Mouse (Mus musculus): ENCODE measurements around the gene Gpr135. TPM values are rescaled to one million over a fixed set of nuclear protein-coding genes. Genes with fewer than 3 reads are reported as not detected.
"Not testable (repeated sequence)": the region's sequence is repeated elsewhere in the genome, so short reads cannot be mapped to it uniquely, and the experiment has no call there.

The Gpr135 gene
- total RNA-seq, 2 experiments from 2014 or later: 0.17 to 0.18 TPM

DNA sequence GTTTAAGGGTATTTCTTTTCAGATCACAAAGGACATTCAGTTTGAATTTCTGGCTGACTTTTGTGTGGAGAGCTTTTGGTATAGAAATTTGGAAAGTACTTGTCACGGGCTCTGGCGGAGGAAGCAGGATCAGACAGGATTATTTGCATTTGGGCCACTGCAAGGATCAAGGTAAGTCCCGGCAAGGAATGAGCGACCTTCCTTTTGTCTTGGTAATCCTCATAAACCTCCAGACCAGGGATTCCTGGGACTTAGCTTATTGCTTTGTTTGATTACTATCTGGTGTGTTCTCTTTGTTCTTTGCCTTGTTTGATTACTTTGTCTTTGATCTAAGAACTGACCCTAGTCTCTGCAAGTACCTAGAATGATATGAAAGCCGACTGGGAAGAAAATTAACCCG is 17.1 kb downstream of the Gpr135 start:
- intact Hi-C loops (cut with DNase I): no loop called here
- no peak for DNase-seq

DNA sequence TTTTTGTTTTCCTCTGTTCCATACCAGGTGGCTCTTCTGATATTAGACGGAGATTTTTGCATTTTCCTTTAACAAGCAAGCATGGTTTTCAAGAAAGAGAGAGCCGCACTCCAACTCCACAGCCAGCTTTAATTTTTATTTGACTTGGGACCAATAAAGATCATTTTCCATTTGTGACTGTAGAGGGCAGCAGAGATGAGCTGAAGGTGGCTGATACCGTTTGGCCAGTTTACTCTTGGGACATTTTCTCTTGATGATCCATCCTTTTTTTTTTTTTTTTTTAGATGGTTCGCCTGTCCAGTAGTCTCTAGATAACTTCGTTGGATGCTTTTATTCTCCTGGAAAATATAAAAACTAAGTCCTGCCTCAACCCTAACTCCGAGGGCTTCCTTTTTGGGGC is 17.6 kb downstream of the Gpr135 start:
- intact Hi-C loops (cut with DNase I): no loop called here
- no peak for DNase-seq

DNA sequence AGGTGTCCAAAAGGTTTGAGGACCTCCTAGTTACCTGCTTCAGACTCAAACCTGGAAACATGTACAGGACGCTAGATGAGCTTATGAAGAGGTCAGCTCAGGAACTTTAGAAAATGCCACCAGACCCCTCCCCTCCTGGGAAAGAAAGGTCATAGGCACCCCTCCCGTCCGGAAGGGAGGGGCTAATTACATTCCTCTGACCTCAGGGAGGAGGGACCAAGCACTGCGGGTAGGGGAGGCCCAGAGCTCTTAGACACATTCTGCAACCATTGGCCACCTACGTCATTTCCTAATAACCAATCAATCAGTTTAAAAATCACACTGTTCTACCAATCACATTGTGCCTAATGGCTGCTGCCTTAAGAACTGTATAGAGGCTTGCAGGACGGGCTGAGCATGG is 18.4 kb downstream of the Gpr135 start:
- intact Hi-C loops (cut with DNase I): no loop called here
- no peak for DNase-seq

DNA sequence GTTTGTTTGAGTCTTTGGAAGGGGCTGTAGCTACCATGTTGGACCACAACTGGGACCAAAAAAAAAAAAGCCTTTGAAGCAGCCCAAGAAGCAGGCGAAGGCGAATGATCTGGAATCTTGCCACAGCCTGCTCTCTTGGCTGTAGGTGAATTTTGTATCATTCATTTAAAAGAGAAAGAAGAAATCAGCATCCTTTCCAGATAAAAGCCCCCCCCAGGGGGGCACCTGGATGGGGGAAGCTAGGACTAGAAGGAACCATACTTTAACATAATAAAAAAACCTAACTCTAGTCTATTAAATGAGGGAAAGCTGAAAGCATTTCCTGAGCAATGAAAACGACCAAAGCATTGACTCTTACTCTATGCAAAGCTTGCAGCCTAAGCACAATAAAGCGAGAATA is 20.1 kb downstream of the Gpr135 start:
- no peak for DNase-seq
- intact Hi-C loops (cut with DNase I): no loop called here

DNA sequence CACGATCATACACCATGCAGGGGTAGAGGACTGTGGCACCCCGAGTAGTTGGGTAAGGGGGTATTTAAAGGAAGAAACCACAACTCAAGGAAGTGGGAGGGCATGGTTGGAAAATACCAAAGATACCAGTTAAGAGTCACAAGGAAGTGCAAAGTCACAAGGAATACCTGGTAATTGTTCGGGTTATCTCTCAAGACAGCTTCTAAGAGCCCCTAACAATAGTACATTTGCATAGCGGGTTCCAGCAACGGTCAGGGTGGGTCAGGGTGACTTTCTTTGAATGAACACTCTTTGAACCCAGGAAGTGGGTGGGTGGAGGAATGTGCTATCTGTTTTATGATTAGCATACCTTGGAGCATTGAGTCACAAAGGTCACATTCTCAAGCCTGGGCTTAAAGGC is 20.8 kb downstream of the Gpr135 start:
- DNase-seq; intact Hi-C loops (cut with DNase I): not testable (repeated sequence)

DNA sequence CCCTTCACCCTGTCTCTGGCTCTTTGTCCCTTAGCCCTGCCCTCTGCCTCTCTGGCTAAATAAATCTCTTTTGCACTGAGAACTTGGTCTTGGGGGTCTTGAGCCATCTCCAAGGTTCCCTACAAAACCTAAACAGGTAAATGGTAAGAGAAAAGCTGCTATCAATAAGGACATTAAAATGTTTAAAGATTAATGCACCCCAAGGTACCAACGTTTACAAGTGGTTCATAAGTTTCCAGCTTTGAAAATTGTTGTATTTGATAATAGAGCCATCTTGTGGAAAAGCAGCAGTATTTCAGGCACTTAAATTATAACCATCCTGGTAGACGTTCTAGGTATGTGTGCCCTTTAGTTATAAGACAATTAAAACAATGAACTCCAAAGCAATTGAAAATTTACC is 23.4 kb downstream of the Gpr135 start:
- DNase-seq: no peak

DNA sequence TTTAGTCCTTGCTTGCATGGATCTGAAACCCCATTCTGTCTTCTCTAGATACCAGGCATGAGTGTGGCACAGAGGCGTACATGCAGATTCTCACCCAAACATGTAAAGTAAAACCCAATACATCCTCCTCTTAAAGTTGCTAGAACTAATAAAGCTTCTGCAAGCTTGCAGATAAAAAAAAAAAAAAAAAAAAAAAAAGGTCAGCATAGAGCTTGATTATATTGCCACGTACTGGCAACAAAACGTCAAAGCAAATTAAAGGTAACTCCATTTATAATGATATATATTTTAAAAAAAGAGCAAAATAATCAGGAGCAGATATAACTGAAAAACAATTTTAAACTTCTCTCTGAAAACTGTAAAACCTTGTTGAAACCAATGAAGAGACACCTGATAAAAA is 29.7 kb downstream of the Gpr135 start:
- no peak for DNase-seq
- intact Hi-C loops (cut with DNase I): no loop called here

More for the DNA sequence above, 23.4 kb downstream of the Gpr135 start:
- intact Hi-C loops (cut with DNase I): loop anchor here (1.0 to 5.0 kb wide), 2 partner anchors 215 to 278 kb away; partner anchors contain the start of gene Daam1

DNA sequence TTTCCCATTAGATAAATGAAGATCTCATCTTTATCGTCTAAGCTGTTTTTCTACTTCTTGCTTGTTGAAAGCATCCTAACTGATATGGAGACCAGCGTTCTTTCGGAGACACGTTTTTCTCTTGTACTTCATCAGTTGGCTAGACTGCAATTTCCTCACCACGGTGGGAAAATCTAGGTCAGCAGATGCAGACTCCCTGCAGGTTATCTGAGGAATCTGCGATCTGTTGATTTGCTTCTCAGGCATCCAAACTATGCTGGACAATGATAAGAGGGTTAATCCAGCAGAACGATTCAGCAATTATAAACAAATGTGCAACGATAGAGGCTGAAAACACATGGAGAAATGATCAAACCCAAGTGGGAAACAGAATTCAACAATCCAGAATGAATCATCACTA is 31.4 kb downstream of the Gpr135 start:
- intact Hi-C loops (cut with DNase I): no loop called here
- DNase-seq: no peak

DNA sequence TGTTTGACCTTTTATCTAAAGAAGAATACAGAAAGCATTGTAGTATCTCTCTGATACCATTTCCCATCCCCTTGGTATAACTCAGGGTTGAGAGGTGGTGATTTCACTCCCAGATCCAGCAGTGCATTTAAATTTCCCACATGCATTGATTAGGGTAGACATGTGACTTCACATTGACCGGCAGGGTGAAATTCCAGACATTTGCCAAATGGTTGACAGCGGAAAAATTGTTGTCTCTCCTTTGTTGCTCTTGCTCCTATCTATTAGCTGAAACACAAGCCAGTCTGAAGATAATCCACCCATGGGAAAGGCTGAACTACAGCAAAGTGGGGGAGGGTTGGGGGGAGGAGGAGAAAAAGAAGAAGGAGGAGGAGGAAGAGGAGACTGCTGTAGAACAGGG is 32.1 kb downstream of the Gpr135 start:
- intact Hi-C loops (cut with DNase I): no loop called here
- DNase-seq: no peak

DNA sequence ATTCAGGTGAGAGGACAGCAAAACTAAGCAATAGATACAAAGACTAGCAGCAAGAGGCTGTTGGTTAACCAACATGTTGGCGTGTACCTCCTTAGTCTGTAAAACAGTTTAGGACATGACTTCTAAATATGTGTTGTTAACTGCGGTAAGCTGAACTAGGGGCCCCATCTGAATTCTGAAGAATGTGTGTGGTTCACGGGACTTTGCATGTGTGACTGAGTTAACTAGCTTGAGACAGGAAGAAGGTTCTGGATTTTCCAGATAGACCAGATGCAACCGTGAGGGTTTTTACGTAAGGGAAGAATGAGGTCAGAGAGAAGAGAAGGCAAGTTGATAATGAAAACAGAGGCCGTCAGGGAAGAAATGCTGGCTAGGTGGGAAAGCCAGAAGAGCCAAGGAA is 33.9 kb downstream of the Gpr135 start:
- intact Hi-C loops (cut with DNase I): no loop called here
- no peak for DNase-seq

DNA sequence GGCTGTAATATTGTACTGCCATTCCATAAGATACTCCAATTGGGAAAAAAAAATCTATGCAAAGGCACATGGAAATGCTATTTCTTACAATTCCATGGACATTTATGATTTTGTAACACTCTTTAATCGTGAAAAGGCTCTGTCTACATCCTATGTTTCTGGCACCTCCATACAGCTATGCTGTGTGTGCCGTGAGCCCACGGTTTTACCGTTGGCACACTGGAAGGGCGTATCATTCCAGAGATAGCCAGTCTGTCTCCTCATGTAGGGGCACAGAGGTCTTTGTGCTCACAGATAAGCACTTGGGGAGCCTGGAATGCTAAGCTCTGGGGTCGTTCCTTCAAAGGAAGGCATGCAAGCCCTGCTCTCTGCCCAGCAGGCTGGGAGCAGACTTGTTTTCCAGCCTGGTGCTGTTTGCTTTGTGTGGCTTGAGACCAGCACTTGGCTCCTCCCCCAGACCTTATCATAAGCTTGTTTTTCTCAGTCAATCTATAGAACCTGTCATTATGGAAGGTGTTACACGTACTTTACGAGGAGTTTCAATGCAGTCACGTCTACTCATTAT is 34.7 kb downstream of the Gpr135 start:
- intact Hi-C loops (cut with DNase I): no loop called here
- DNase-seq: no peak

DNA sequence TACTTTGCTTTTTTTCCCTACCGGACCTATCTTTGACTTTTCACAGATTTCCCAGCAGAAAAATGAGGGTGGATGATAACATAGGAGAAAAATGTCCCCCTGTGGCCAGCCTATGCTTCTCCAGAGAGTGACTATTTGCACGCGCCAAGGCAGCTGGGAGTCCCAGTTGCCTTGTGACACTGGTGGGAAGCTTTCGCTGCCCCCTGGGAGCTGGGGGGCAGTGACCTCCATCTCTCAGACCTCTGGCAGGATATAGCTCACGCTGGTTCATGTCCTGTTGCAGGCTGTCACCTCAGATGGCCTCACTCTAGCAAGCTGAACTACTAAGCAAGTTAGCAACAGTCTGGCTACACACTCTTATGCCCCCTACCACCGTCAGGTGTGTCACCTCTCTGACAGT is 39.1 kb downstream of the Gpr135 start:
- DNase-seq: peak in 1 of 2 experiments; percentile 10

DNA sequence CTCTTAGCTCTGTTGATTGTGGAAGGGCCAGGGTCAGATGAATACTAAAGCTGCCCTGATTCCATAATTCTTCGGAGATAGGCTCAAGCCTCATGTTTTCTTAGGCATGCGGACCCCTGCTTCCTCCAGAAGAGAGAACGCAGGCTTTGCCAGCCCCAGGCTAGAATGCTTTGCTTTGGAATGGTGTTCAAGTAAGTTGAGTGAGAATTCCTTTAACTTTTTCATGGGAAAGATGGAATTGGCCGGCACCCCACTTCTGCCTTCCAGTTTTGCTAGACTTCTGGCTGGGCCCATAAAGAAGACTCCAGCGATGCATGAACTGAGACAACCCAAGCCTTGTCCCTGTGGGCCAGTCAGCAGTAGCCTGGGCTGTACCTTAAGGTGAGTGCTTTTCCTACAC is 39.8 kb downstream of the Gpr135 start:
- DNase-seq: no peak
- intact Hi-C loops (cut with DNase I): no loop called here

More for the DNA sequence above, 39.1 kb downstream of the Gpr135 start:
- intact Hi-C loops (cut with DNase I): no loop called here

DNA sequence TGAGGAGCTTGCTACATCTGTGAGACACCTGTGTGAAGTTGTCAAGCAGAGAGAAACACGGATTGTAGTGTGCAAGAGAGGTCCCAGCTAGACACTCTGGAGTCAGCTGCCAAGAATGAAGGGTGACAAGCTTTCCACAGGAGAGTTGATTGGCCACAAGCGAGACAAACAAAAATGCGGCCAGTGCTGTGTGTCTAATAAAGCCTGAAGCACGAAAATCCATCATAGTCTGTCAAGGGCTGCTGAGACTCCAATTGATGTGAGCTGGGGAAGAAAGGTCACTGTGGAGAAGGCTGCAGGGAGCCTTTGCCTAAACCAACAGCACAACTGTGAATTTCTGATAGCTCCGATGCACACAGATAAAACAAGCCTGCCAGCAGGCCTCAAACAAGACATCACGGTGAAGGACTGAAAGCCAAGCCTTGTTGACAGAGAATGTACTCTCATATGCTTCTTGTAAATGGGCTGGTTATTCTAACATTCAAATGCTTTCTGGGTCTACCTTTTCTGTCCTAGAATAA is 45.6 kb downstream of the Gpr135 start:
- intact Hi-C loops (cut with DNase I): no loop called here
- DNase-seq: no peak

DNA sequence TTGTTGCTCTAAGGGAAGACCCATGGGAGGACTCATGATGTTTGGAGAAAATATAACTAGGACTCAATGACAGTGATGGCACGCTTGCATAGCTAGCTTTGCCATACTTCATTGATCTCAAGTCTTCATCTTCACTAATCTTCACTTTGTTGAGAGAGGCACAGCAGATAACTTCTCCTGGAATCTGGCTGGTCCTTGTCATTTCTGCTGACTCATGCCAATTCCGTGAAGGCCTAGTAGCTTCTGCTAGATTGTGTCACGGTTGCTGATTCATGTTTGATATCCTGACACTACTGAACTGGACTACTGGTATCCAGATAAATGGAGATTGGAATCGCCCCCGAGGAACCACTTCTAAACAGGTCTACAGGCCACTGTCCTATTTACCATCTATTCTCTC is 47.4 kb downstream of the Gpr135 start:
- no peak for DNase-seq
- intact Hi-C loops (cut with DNase I): no loop called here

DNA sequence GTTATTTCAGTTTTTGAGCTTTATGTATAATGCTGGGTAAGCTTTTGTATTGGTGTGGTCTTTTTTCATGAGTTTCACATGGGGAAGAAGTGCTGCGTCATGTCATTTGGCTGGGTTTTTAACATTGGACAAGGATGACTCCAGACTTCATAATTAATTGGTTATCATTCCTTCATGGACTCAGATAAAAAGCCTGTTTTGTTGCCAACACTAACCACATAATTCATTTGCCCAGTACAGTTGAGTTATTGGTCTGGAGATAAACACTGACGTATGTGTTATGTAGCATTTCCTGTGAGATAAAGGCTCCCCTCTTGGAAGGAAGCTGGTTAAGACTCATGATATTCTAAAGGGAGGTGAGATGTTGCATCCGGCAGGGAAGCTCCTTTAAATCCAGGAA is 48.1 kb downstream of the Gpr135 start:
- intact Hi-C loops (cut with DNase I): no loop called here
- DNase-seq: no peak

DNA sequence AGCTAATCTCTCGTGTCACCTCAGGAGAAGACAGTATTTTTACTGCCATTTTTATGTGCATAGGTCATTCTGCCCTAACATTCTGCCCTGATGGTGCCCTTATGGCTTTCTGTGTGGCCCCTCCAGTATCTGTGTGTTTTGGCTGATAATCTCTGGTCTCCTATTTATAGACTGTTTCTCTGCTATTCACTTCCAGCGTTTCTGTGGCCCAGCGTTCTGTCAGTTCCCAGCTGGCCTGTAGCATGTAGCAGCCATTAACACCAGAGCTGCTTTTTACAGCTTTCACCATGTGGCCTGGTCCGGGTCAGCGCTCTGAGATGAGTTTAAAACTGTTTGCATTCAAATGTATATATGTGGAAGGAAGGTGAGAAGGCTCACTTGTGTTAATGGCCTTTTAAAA is 49.4 kb downstream of the Gpr135 start:
- intact Hi-C loops (cut with DNase I): no loop called here
- no peak for DNase-seq

DNA sequence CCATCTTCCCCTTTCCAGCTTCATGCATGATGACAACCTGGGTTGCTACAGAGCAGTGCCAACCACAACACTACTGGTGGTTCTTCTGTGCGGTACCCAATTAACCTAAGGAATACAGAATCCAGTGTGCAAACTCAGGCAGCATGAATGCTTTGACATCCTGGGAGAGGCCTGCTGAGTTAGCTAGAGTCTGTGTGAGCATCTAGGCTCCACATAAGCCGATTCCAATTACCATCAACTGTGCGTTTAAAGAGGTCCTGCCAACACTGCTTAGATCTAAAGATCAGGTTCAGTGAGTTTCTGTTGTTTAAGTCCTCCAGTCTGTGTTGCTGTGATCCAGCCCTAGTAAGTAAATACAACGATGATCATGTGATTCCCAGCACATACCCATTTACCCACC is 50.6 kb downstream of the Gpr135 start:
- intact Hi-C loops (cut with DNase I): no loop called here
- no peak for DNase-seq

Other genes starting within 250 kb of the Gpr135 start
- 10 to 100 TPM in 1 of 2 experiments, 1 to 10 TPM in 1; 9.7 to 10.6 TPM for gene Daam1, start 240.0 kb downstream of the Gpr135 start, total RNA-seq (2021)
- gene L3hypdh, start 14.3 kb upstream of the Gpr135 start, total RNA-seq (2021): under 1 TPM; 0.87 to 0.94 TPM
- gene Jkamp, start 14.5 kb upstream of the Gpr135 start, total RNA-seq (2021): 10 to 100 TPM; 10.4 to 11.4 TPM
- not detected for gene Ccdc175, start 113.9 kb upstream of the Gpr135 start, total RNA-seq (2021)